Mouse (Mus musculus): ENCODE results near the gene Rbm7.

DNA sequence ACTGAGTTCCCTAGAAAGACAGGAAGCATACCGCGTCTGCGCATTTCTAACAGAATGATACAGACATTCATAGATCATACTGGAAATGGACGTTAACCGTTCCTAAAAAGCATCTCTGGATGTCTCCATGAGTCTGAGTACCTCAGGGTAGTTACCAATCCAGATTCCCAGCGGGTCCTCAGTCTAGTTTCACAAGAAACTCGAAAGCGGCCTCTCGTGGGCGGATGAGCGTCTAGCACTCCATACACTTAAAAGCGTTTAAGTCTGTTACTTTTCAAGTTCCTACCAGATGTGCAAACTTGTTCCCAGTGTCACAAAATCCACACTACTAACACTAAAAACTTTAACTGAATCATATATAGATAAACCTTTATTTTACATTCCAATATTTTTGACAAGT, 22.0 kb downstream of the Rbm7 start:
- TF ChIP-seq CTCF (IDR thresholded peaks at IDR 0.05), result no peak
- no peak for TF ChIP-seq POLR2A (IDR thresholded peaks at IDR 0.05; ENCODE audit: insufficient read depth, low read depth, low read length)
- no peak for TF ChIP-seq EP300 (IDR thresholded peaks at IDR 0.05; ENCODE audit: insufficient read depth, low read depth, low read length)

Data from heart, adult 2 months (tissue).